ENCODE assay signal across 9 mouse cellular contexts in the genomic region with DNA sequence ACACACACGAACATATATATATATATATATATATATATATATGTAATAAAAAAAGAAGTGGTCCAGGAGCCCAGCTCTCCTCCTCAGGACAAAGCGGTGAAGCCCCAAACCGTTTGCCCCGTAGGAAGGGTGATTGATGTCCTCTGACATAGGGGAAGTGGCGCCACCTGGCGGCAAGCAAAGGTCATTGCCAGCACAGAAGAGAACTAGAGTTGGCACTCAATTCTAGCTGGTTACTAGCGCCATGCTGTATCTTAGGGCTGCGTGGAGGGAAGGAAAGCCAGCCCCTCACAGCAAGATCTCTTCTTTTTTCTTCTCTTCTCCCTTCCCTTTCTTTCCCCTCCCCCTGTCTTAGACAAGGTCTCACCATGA. TPM values are rescaled to one million over a fixed set of nuclear protein-coding genes. Genes with fewer than 3 reads are reported as not detected.
DNase-seq lines count a peak whose midpoint lies in the region; ATAC-seq and TF ChIP-seq lines count a peak whose summit lies in the region.
"Had no signal": no experiment of that assay in that cellular context is flagged by ENCODE, and none has a peak within 500 bp of the region (broad histone marks: within the 10 kb centered on the region; RNA-seq: fewer than 3 reads in every experiment).

No protein-coding gene starts in this region.

- H3K4me2 ChIP-seq in forebrain, postnatal 0 days (ENCODE audit: low read depth) = no peak overlapping the region
- no peak overlapping the region for H3K4me2 ChIP-seq in forebrain, embryonic 12.5 days
- H3K4me2 ChIP-seq in midbrain, embryonic 11.5 days = no peak overlapping the region
- no peak overlapping the region for H3K4me2 ChIP-seq in midbrain, embryonic 15.5 days
- H3K4me2 ChIP-seq in myocyte (ENCODE audit: low read depth) = no peak overlapping the region
- H3K4me2 ChIP-seq: stomach, embryonic 15.5 days had no signal

- H3K27ac ChIP-seq in forebrain, postnatal 0 days (ENCODE audit: low read depth, low read length) = no peak overlapping the region
- H3K27ac ChIP-seq in forebrain, embryonic 12.5 days = no peak overlapping the region
- H3K27ac ChIP-seq in midbrain, embryonic 11.5 days (ENCODE audit: low read depth, low read length) = no peak overlapping the region
- no peak overlapping the region for H3K27ac ChIP-seq in midbrain, embryonic 15.5 days
- H3K27ac ChIP-seq: stomach, embryonic 15.5 days had no signal

- no peaks in the 10 kb centered on the region for H3K79me2 ChIP-seq in myocyte (ENCODE audit: control insufficient read depth, insufficient read depth)

- no peak for ATAC-seq in forebrain, postnatal 0 days
- no peak for ATAC-seq in forebrain, embryonic 12.5 days (ENCODE audit: low FRiP score)
- ATAC-seq in midbrain, embryonic 11.5 days (ENCODE audit: low FRiP score) = no peak
- no peak for ATAC-seq in midbrain, embryonic 15.5 days (replicated peaks)

- no peaks in the 10 kb centered on the region for H3K4me1 ChIP-seq in forebrain, postnatal 0 days (ENCODE audit: insufficient read depth)
- H3K4me1 ChIP-seq in forebrain, embryonic 12.5 days = no peaks in the 10 kb centered on the region
- H3K4me1 ChIP-seq in midbrain, embryonic 11.5 days (ENCODE audit: control insufficient read depth, insufficient read depth, low read length) = no peaks in the 10 kb centered on the region
- no peaks in the 10 kb centered on the region for H3K4me1 ChIP-seq in midbrain, embryonic 15.5 days
- H3K4me1 ChIP-seq: stomach, embryonic 15.5 days had no signal

- H3K27me3 ChIP-seq in forebrain, postnatal 0 days (ENCODE audit: insufficient read depth, low read length) = no peaks in the 10 kb centered on the region
- peaks cover 8% of the 10 kb centered on the region; the same call in 1 of the 2 replicates for H3K27me3 ChIP-seq in forebrain, embryonic 12.5 days
- no peaks in the 10 kb centered on the region for H3K27me3 ChIP-seq in midbrain, embryonic 11.5 days (ENCODE audit: control insufficient read depth, insufficient read depth, low read length)
- H3K27me3 ChIP-seq in midbrain, embryonic 15.5 days (replicated peaks) = no peaks in the 10 kb centered on the region
- no peaks in the 10 kb centered on the region for H3K27me3 ChIP-seq in myocyte (ENCODE audit: control insufficient read depth, insufficient read depth, insufficient read length)
- H3K27me3 ChIP-seq: stomach, embryonic 15.5 days had no signal

- WGBS in forebrain, postnatal 0 days = 16% methylated on average over 8 of the region's 8 CpGs
- 12% methylated on average over 8 of the region's 8 CpGs for WGBS in forebrain, embryonic 12.5 days
- WGBS in midbrain, embryonic 11.5 days = 12% methylated on average over 8 of the region's 8 CpGs
- 14% methylated on average over 8 of the region's 8 CpGs for whole genome bisulfite sequencing in midbrain, embryonic 15.5 days

- H3ac ChIP-seq in myocyte (ENCODE audit: control insufficient read depth, insufficient read length) = no peak overlapping the region

- no peak for TF ChIP-seq POLR2A in myocyte (IDR thresholded peaks at IDR 0.05; ENCODE audit: insufficient read length, low read depth)

- peak; percentile 46 for DNase-seq in forebrain, postnatal 0 days
- peak; percentile 89 for DNase-seq in midbrain, embryonic 11.5 days (ENCODE audit: low spot score, missing footprints)
- peak; percentile 60 for DNase-seq in brain, adult 2 months (ENCODE audit: low read depth, low spot score)
- DNase-seq in induced T-regulatory cell, adult 2 months (ENCODE audit: low read depth) = peak; percentile 71
- DNase-seq in urinary bladder, postnatal 10 days (ENCODE audit: low spot score) = no peak

- no peak overlapping the region for H3K9ac ChIP-seq in forebrain, postnatal 0 days
- no peak overlapping the region for H3K9ac ChIP-seq in forebrain, embryonic 12.5 days
- H3K9ac ChIP-seq in midbrain, embryonic 11.5 days (ENCODE audit: low read length) = no peak overlapping the region
- H3K9ac ChIP-seq in midbrain, embryonic 15.5 days = no peak overlapping the region
- H3K9ac ChIP-seq: stomach, embryonic 15.5 days had no signal

- TF ChIP-seq CTCF in forebrain, postnatal 0 days (IDR thresholded peaks at IDR 0.05; ENCODE audit: low read depth) = peak; percentile 78

- no peaks in the 10 kb centered on the region for H3K9me3 ChIP-seq in forebrain, postnatal 0 days (ENCODE audit: low read length)
- no peaks in the 10 kb centered on the region for H3K9me3 ChIP-seq in forebrain, embryonic 12.5 days
- H3K9me3 ChIP-seq in midbrain, embryonic 11.5 days (ENCODE audit: control insufficient read depth, low read length) = no peaks in the 10 kb centered on the region
- no peaks in the 10 kb centered on the region for H3K9me3 ChIP-seq in midbrain, embryonic 15.5 days
- H3K9me3 ChIP-seq: stomach, embryonic 15.5 days had no signal

- H3K36me3 ChIP-seq in forebrain, postnatal 0 days (ENCODE audit: insufficient read depth) = no peaks in the 10 kb centered on the region
- H3K36me3 ChIP-seq in forebrain, embryonic 12.5 days (replicated peaks) = no peaks in the 10 kb centered on the region
- H3K36me3 ChIP-seq in midbrain, embryonic 11.5 days (ENCODE audit: control insufficient read depth, insufficient read depth, low read length) = no peaks in the 10 kb centered on the region
- no peaks in the 10 kb centered on the region for H3K36me3 ChIP-seq in midbrain, embryonic 15.5 days (replicated peaks)
- H3K36me3 ChIP-seq in myocyte (ENCODE audit: control insufficient read depth, insufficient read depth) = no peaks in the 10 kb centered on the region
- H3K36me3 ChIP-seq: stomach, embryonic 15.5 days had no signal

- no peak overlapping the region for H3K4me3 ChIP-seq in forebrain, postnatal 0 days (ENCODE audit: low read depth, low read length)
- H3K4me3 ChIP-seq in forebrain, embryonic 12.5 days (replicated peaks) = no peak overlapping the region
- H3K4me3 ChIP-seq in midbrain, embryonic 11.5 days (ENCODE audit: low read depth, low read length) = no peak overlapping the region
- no peak overlapping the region for H3K4me3 ChIP-seq in midbrain, embryonic 15.5 days
- no peak overlapping the region for H3K4me3 ChIP-seq in myocyte
- H3K4me3 ChIP-seq: stomach, embryonic 15.5 days had no signal

TF ChIP-seq in myocyte, 11 proteins besides CTCF, POLR2A, EP300 and RAD21:
- TF ChIP-seq CEBPB (IDR thresholded peaks at IDR 0.05; ENCODE audit: insufficient read depth, poor library complexity, severe bottlenecking) (no peak), POLR2AphosphoS2 (IDR thresholded peaks at IDR 0.05; ENCODE audit: insufficient read length, low read depth) (peak; percentile 57)

RNA-seq across cellular contexts. Expression of a gene that starts 14.1 kb away (rescaled TPM):
- 1.3 and 1.8 TPM in 2 replicates for total RNA-seq in forebrain, postnatal 0 days (2014; rRNA removed)
- 0.31 TPM in 2 replicates for polyA plus RNA-seq in forebrain, postnatal 0 days (2015; fragmentation: Nextera tagmentation; extraction: Ambion mirVana)
- polyA plus RNA-seq in forebrain, embryonic 12.5 days (2016; fragmentation: Nextera tagmentation; extraction: Ambion mirVana) = 0.32 and 0.54 TPM in 2 replicates
- polyA plus RNA-seq in midbrain, embryonic 11.5 days (2014; fragmentation: Nextera tagmentation; extraction: Ambion mirVana) = 0.10 and 0.15 TPM in 2 replicates
- 0.32 and 0.55 TPM in 2 replicates for polyA plus RNA-seq in midbrain, embryonic 15.5 days (2015; fragmentation: Nextera tagmentation; extraction: Ambion mirVana)
- 1.6 TPM for polyA plus RNA-seq in myocyte (2012; fragmentation: generic; extraction: Trizol)

RNA-seq across cellular contexts. Expression of a gene that starts 46.0 kb away (rescaled TPM):
- total RNA-seq in forebrain, postnatal 0 days (2014; rRNA removed) = 1.8 and 3.4 TPM in 2 replicates
- polyA plus RNA-seq in forebrain, postnatal 0 days (2015; fragmentation: Nextera tagmentation; extraction: Ambion mirVana) = 1.4 and 3.2 TPM in 2 replicates
- 1.1 and 1.3 TPM in 2 replicates for polyA plus RNA-seq in forebrain, embryonic 12.5 days (2016; fragmentation: Nextera tagmentation; extraction: Ambion mirVana)
- 1.1 and 1.6 TPM in 2 replicates for polyA plus RNA-seq in midbrain, embryonic 11.5 days (2014; fragmentation: Nextera tagmentation; extraction: Ambion mirVana)
- polyA plus RNA-seq in midbrain, embryonic 15.5 days (2015; fragmentation: Nextera tagmentation; extraction: Ambion mirVana) = 1.6 and 2.9 TPM in 2 replicates
- 0.24 TPM for polyA plus RNA-seq in myocyte (2012; fragmentation: generic; extraction: Trizol)
